Mouse (Mus musculus): ENCODE data around the gene Ttc9c. TPM values are rescaled to one million over a fixed set of nuclear protein-coding genes. Genes with fewer than 3 reads are reported as not detected.
A peak's percentile ranks its signal among the peaks of the same experiment; 100 is the strongest.

The Ttc9c gene
- polyA plus RNA-seq, 1 experiment = 27.1 TPM

GRCm38 (mm10) chr19:8815812-8816211 is 3.3 kb downstream of the Ttc9c start:
- Histone ChIP-seq H3K4me3 (ENCODE audit: insufficient read depth, low read depth, low read length) (no peak overlapping the region), H3K27ac (replicated peaks; ENCODE audit: low read depth, low read length) (no peak overlapping the region)

DNA sequence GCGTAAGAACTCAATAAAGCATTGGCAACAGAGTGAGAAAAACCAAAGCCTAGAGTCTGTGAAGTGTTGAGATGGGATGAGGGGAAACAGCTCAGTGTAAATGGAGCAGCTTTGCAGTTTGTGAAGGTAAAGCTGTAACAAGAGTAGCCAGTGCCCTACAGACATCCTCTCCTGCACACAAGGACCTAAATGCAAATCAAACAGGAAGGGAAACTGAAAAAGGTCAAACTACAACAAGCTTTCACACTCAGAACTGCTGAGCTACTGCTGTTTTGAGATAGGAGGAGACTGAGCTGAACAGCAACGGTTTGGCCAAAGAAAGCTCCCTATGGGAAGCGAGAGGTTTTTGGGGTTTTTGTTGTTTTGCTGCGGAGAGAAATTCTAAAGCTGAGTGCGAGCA is 12.3 kb downstream of the Ttc9c start:
- 0 out of 2 replicates have a peak, but pooled peaks cover 7% of the 10 kb centered on the region for H3K4me1 ChIP-seq (ENCODE audit: control insufficient read depth, insufficient read depth, insufficient read length, low read length)
- H3K27ac ChIP-seq (replicated peaks; ENCODE audit: low read depth, low read length) = peak overlapping the region; percentile 59; the same call in 1 of the 2 replicates

More at GRCm38 (mm10) chr19:8815812-8816211, 3.3 kb downstream of the Ttc9c start:
- H3K4me1 ChIP-seq (ENCODE audit: control insufficient read depth, insufficient read depth, insufficient read length, low read length) = peaks cover 4% of the 10 kb centered on the region; the same call in 1 of the 2 replicates

GRCm38 (mm10) chr19:8803879-8804660 is 15.1 kb downstream of the Ttc9c start:
- Histone ChIP-seq H3K4me3 (ENCODE audit: insufficient read depth, low read depth, low read length) (no peak overlapping the region), H3K27ac (replicated peaks; ENCODE audit: low read depth, low read length) (no peak overlapping the region), H3K4me1 (ENCODE audit: control insufficient read depth, insufficient read depth, insufficient read length, low read length) (0 out of 2 replicates have a peak, but pooled peaks cover 7% of the 10 kb centered on the region)

More for the DNA sequence above, 12.3 kb downstream of the Ttc9c start:
- no peak overlapping the region for H3K4me3 ChIP-seq (ENCODE audit: insufficient read depth, low read depth, low read length)

- no peak overlapping the region for H3K27ac ChIP-seq (replicated peaks; ENCODE audit: low read depth, low read length)
- 0 out of 2 replicates have a peak, but pooled peaks cover 7% of the 10 kb centered on the region for H3K4me1 ChIP-seq (ENCODE audit: control insufficient read depth, insufficient read depth, insufficient read length, low read length)
- H3K4me3 ChIP-seq (ENCODE audit: insufficient read depth, low read depth, low read length) = 0 out of 2 replicates have a peak overlapping the region, but pooled peaks have one; percentile 72
These were observed 15.8 kb downstream of the Ttc9c start for GRCm38 (mm10) chr19:8803204-8803780.

DNA sequence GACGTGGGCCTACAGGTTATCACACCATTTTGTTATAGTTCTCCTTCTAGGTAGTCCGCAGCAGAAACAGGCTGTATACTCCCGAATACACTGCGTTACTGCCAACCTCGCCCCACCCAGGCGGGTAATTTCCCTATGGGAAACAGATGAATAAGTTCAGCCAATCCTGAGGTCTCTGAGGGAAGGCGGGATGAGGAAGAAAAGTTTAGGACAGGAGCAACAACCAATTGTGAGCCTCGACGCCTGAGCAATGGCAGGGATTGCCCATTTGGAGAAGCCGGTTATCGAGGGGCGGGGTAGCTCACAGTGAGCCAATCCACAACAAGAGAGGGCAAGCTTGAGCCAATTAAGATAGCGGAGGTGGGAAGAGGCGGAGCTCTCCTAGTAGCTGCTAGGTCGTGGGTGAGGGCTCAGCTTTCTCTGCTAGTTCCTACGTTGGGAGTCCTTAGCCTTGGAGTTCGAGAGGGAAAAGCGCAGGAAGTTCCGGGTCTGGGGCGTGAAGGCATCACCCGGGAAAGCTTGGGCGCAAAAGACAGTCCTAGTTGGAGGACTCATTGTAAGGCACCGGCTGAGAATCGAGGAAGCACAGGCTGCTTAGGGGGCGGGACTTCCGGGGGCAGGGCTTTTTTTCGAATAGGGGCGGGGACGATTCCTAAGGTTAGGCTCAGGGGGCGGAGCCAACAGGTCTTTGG is 16.9 kb downstream of the Ttc9c start, which contains the start of gene Zbtb3:
Gene Zbtb3, plus strand, starts transcription at position 426 of the 692 bp plus-strand sequence.
- Histone ChIP-seq H3K4me1 (ENCODE audit: control insufficient read depth, insufficient read depth, insufficient read length, low read length) (0 out of 2 replicates have a peak, but pooled peaks cover 10% of the 10 kb centered on the region), H3K27ac (replicated peaks; ENCODE audit: low read depth, low read length) (peak within 1 kb of the TSS; percentile 54), H3K4me3 (ENCODE audit: insufficient read depth, low read depth, low read length) (peak within 1 kb of the TSS; percentile 72)

GRCm38 (mm10) chr19:8798947-8799315 is 20.2 kb downstream of the Ttc9c start:
- Histone ChIP-seq H3K4me1 (ENCODE audit: control insufficient read depth, insufficient read depth, insufficient read length, low read length) (0 out of 2 replicates have a peak, but pooled peaks cover 10% of the 10 kb centered on the region), H3K27ac (replicated peaks; ENCODE audit: low read depth, low read length) (peak overlapping the region; percentile 65), H3K4me3 (ENCODE audit: insufficient read depth, low read depth, low read length) (peak overlapping the region; percentile 43; the same call in 1 of the 2 replicates)

- 0 out of 2 replicates have a peak, but pooled peaks cover 10% of the 10 kb centered on the region for H3K4me1 ChIP-seq (ENCODE audit: control insufficient read depth, insufficient read depth, insufficient read length, low read length)
- peak within 1 kb of the TSS; percentile 65 for H3K27ac ChIP-seq (replicated peaks; ENCODE audit: low read depth, low read length)
These were observed 20.7 kb downstream of the Ttc9c start, which contains the start of gene Polr2g for GRCm38 (mm10) chr19:8798264-8798946. Polr2g (minus strand) TSS chr19:8798577.

DNA sequence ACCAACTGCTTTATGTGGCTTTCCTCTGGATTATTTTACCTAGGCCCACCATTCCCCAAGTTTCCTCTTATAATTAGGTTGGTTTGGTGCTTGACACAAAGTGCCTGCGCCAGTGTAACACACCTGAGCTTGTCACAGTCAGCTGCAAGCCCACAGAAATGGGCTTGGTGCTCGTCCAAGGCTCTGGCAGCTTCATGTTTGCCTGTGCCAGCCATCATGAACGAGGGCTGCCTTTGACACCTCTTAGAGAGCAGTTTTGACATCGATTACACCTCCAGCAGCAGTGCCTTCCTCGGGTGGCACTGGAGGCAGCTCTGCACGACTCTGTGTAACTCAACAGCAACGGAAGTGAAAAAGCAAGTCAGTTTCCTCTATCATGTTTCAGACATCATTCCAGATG is 29.0 kb downstream of the Ttc9c start:
- Histone ChIP-seq H3K4me3 (ENCODE audit: insufficient read depth, low read depth, low read length) (no peak overlapping the region), H3K27ac (replicated peaks; ENCODE audit: low read depth, low read length) (no peak overlapping the region), H3K4me1 (ENCODE audit: control insufficient read depth, insufficient read depth, insufficient read length, low read length) (peaks cover 2% of the 10 kb centered on the region; the same call in 1 of the 2 replicates)

More at GRCm38 (mm10) chr19:8798264-8798946, 20.7 kb downstream of the Ttc9c start, which contains the start of gene Polr2g:
- peak within 1 kb of the TSS; percentile 83 for H3K4me3 ChIP-seq (ENCODE audit: insufficient read depth, low read depth, low read length)

DNA sequence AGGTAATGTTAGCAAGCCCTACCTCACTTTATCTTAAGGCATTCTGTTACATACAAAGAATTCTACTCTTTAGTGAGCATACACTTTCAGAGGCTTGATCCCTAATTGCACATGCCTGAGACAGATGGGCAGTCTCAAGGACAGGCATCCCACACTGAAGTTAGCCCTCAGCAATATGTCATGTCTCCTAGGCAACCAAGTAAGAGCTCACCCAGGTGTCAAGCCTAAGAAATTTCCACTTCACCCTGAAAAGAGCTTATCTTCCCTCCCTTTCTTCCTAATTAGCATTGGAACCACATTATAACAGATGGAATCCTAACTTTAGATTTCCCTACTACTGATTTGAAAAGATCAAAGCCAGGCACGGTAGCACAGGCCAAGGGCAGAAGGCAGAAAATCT is 30.0 kb downstream of the Ttc9c start:
- Histone ChIP-seq H3K4me1 (ENCODE audit: control insufficient read depth, insufficient read depth, insufficient read length, low read length) (peaks cover 7% of the 10 kb centered on the region; the same call in 1 of the 2 replicates), H3K4me3 (ENCODE audit: insufficient read depth, low read depth, low read length) (no peak overlapping the region), H3K27ac (replicated peaks; ENCODE audit: low read depth, low read length) (no peak overlapping the region)

GRCm38 (mm10) chr19:8788521-8788920 is 30.6 kb downstream of the Ttc9c start:
- Histone ChIP-seq H3K27ac (replicated peaks; ENCODE audit: low read depth, low read length) (no peak overlapping the region), H3K4me3 (ENCODE audit: insufficient read depth, low read depth, low read length) (no peak overlapping the region), H3K4me1 (ENCODE audit: control insufficient read depth, insufficient read depth, insufficient read length, low read length) (peaks cover 7% of the 10 kb centered on the region; the same call in 1 of the 2 replicates)

- Histone ChIP-seq H3K4me1 (ENCODE audit: control insufficient read depth, insufficient read depth, insufficient read length, low read length) (peaks cover 7% of the 10 kb centered on the region; the same call in 1 of the 2 replicates), H3K27ac (replicated peaks; ENCODE audit: low read depth, low read length) (no peak within 1 kb of the TSS), H3K4me3 (ENCODE audit: insufficient read depth, low read depth, low read length) (peak within 1 kb of the TSS; percentile 74)
These were observed 32.9 kb downstream of the Ttc9c start, which contains the start of gene Taf6l for GRCm38 (mm10) chr19:8786008-8786781. Taf6l (minus strand) TSS chr19:8786417.

GRCm38 (mm10) chr19:8774951-8775421 is 44.1 kb downstream of the Ttc9c start:
- Histone ChIP-seq H3K27ac (replicated peaks; ENCODE audit: low read depth, low read length) (peak overlapping the region; percentile 77), H3K4me1 (ENCODE audit: control insufficient read depth, insufficient read depth, insufficient read length, low read length) (peaks cover 14% of the 10 kb centered on the region), H3K4me3 (ENCODE audit: insufficient read depth, low read depth, low read length) (peak overlapping the region; percentile 90)

GRCm38 (mm10) chr19:8774086-8774835 is 44.9 kb downstream of the Ttc9c start, which contains the start of gene Tmem179b:
Tmem179b (minus strand) TSS chr19:8774467.
- Histone ChIP-seq H3K27ac (replicated peaks; ENCODE audit: low read depth, low read length) (peak within 1 kb of the TSS; percentile 87), H3K4me1 (ENCODE audit: control insufficient read depth, insufficient read depth, insufficient read length, low read length) (peaks cover 14% of the 10 kb centered on the region), H3K4me3 (ENCODE audit: insufficient read depth, low read depth, low read length) (peak within 1 kb of the TSS; percentile 90)
